Mouse (Mus musculus) T-helper 1 cell (primary cell): ENCODE measurements around the gene Fam219a.

Experiments
- in situ Hi-C: fragments of 300-600 bp; cut with MboI, MseI; formaldehyde crosslinking; loops from one replicate; pipeline ENCODE4 v1.15.1; 2025; ENCODE audit warnings: high pct_unique_total_duplicates

Fam219a gene

DNA sequence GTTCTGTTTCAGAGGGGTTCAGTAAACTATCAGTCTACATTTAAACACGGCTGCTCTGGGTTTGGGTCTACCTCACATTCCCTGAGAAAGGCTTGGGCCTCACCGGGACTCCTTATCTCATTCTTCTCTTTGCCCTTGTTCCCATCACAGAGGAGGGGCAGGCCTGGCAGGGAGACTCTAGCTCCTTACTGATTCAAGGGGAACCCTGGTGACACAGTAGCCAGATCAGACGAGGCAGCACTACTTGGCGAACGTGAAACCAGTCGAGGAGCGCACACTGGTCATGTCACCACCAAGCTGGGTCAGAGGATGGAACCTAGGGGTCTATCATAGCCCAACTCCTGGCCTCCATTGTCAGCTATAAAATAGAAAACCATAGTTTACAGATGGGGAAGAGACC lies 61.3 kb downstream of the Fam219a start:
- in situ Hi-C loops = no loop called here

DNA sequence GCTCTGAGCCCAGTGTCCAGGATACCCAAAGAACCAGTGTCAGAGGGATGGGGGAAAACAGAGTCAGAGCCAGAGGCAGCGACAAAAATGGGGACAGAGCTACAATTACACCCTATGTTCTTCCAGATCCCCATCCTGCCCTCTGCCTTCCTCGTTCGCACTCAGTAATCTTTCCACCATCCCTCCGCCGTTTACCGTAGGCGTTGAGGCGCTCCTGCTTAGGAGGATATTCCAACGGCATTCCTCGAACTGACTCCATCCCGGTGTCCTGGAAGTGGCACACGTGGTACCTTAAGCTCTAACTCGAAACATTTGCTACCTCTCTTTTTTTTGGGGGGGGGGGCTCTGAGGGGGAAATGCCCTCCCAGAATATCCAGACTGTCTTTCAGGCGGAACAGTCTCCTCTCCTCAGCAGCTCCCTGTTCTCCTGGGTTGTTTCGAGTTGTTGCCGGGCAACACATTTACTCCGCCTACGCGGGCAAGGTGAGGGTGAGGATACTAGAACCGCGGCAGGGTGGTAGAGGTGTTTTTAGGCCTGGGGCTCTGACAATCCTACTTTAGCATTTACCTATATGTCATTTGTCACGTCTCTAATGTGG lies 61.9 kb downstream of the Fam219a start:
- in situ Hi-C loops = no loop called here

DNA sequence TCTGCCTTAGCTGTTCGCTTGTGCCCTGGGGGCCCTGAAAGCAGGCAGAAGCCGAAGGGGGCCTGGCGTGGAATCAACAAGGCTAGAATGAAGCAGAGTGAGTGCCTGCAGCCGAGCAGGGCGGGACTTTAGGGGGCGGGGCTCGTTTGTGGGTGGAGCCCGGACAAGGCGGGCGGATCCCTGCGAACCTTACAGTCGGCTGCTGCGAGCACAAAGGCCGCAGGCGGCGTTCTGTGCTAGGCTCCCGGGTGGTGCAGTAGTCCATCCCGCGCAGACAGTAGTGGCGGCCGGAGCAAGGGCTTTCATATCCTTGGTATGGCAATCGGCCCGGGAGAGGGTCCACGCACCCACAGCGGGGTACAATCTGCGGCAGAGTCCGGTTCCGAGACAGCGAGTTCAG lies 62.4 kb downstream of the Fam219a start:
- in situ Hi-C loops = no loop called here

DNA sequence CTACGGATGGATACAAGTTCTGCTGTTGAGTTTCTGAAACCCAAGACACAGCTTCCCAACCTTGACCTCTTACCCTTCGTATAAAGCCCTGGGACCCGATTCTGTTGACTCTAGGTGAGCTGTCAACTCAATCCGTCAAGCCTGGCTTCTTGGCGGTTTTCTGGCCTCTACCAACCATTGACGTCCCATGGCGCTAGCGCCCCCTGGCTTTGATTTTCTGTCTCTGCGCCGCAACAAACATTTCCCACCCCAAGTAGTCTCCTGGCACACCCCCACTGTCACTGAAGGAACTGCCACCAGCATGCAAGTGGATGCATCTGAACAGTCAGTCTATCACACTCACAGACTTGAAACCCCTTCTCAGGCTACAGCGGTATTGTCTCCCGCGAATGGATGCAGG lies 63.2 kb downstream of the Fam219a start:
- in situ Hi-C loops = no loop called here

DNA sequence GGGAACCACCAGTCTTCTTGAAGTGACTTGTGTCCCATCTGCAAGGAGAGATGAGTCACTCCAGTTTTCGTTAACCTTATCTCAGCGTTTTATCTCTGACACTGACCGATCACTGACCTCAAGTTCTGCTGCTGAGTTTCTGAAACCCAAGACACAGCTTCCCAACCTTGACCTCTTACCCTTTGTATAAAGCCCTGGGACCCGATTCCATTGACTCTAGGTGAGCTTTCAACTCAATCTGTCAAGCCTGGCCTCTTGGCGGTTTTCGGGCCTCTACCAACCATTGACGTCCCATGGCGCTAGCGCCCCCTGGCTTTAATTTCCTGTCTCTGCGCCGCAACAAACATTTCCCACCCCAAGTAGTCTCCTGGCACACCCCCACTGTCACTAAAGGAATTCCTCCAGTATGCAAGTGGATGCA lies 64.2 kb downstream of the Fam219a start:
- in situ Hi-C loops = no loop called here

DNA sequence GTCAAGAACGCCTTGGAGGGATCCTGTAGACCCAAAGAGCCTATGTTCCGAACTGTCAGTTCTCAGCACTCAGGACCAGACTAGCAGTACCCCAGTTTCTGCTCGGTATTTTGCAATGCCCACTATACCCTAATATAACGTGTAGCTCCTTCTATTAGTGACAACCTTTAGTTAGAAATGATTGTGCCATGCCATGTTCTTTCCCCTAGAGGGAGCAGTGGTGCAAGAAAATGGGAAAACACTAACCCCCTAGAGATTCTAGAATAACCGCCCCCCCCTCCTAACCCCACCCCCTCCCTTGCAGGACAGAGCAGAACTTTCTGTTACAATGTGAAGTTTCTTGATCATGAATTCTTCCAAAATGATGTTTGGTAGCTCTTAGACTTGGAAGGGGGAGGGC lies 65.0 kb downstream of the Fam219a start:
- in situ Hi-C loops = no loop called here

DNA sequence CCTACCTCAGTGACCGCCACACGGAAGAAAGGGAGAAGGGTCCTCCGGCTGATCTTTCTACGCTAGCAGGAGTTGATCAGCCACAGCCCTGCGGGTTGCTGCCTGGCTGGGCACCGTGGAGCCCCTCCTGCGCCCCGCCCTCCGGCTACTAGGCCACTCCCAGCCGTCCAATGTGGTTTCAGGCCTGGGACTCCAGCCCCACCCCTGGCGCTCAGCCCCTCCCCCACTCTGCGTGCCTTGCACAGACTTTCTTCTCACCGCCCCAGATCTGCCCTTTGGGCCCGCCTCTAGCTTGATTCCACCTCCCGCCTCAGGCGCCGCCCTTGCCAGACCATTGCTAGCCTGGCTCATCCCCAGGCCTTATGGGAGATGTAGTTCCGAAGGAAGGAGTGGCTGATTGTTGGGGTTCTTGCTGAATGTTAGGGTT lies 66.3 kb downstream of the Fam219a start, which contains the start of gene AI464131:
TSS of gene AI464131 (minus strand) at position 91 of the 427 bp plus-strand sequence.
- in situ Hi-C loops = no loop called here

DNA sequence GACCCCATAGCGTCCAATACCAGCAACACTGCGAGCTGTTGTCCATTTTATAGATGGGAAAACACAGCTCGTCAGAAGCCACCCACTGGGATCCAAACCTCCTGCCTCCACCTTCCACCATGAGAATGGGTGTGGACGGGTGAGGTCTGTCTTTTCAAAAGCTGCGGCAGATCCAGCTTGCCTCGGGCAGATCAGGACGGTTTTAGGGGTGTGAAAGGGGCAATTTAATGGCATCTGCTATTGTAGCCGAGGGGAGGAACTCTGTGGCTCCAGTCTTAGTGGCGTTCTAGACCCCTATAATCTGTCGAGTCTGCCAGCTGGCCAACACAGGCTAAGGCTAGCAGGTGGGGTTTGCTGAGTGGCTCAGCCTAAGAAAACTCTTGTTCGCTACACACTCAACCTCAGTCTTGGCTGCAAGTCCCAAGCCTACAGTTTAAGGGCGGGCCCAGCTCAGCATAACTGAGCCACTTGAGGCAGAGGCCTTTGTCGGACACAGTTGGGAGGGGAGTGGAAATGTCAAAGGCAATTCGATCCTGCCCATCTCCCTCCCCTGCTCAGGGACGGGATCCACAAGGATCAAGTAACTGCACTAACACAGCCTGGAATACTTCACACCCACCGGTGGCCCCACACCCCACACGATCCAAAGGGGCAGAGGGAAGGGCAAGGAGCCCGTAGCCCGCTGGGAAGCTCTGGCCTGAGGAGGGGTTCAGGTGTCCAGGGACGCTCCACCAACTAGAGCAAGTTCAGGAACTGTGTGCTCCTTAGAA lies 67.0 kb downstream of the Fam219a start:
- in situ Hi-C loops = no loop called here

DNA sequence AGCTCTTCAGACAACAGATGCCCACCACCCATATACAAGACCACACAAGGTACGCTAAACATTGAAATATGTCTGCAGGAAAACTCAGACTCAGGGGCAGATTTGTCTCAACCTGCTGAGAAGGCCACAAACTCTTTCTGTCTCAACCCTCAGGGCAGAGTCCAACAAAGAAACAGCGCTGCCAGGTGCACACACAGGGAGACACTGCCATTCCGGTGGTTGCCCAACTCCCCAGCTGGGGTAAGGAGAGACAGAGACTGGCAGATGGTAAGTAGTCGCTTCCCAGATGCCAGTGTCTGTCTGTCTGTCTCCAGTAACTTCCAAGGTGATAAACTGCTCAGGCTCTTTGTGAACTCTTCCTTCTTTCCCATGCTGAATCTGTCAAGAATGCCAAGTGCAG lies 68.6 kb downstream of the Fam219a start:
- in situ Hi-C loops = no loop called here

DNA sequence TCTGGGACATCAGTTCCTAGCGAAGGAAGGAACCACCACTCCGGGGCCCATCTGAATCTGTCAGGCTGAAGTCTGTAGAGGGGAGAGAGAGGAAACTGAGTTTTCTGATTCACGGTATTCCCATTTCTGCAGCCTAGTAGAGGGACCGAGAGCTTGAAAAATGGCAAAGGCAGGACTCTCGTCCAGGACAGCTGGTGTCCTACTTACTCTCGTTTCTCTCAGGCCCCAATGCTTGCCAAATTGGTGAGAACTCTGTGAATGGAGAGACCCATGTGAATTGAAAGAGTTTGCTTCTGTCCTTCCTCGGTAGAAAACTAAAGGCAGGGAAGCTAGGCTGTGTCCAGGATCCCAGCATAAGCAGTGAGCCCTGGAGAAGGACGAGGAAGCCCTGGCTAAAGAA lies 69.7 kb downstream of the Fam219a start:
- in situ Hi-C loops = no loop called here

DNA sequence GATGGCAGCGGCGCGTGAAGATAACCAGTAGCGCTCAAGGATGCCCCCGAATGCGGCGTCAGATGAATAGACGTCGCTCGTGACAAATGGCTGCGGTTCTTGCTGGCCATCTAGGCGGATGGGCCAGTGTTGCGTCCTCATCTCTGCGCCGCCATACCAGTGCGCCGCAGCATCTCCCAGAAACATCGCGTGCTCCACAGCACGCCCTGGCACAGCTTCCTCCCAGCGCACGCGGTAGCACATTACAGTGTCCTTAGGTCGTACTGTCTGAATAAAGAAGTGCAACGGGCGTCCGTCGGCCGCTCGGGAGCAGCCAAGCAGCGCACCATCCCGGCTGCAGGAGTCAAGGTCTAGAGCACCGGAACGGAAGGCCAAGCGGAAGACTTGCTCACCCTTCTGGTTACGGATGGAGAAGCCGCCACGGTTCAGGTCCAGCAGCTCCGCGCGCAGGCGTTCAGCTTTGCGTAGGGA lies 70.4 kb downstream of the Fam219a start:
- in situ Hi-C loops = no loop called here

DNA sequence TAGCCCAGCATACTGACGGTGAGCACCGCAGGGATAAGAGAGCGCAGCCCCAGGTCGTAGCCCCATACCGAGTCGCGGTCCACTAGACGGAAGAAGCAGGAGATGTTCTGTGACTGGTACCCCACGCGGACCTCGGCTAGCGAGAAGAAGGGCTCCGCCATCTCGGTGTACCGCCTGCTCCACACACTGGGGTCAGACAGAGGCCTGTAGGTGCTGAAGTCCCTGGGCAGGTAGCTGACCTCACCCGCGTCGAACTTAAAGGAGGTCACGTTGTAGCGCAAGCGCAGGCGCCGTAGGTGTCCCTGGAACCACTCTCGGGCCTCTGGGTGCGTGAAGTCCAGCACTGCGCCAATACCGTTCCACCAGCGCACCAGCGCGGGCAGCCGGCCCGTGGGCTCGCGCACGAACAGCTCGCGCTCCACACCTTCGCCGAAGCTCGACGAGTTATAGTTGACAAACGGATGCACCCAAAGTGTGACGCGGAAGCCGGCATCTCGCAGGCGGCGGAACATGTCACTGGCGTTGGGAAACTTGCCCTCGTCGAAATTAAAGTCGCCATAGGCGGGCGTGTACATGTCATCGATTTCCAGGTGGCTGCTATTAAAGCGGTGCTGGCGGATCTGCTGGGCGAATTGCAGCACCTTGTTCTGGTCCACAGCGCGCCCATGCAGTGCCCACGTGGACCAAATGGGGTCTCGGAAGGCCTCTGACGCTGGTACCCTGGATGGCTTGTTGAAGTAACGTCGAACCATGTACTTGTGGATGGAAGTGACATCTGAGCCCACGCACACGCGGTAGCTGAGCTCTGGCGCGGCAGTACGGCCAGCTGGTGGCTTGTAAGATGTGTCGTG lies 71.1 kb downstream of the Fam219a start:
- in situ Hi-C loops = no loop called here

DNA sequence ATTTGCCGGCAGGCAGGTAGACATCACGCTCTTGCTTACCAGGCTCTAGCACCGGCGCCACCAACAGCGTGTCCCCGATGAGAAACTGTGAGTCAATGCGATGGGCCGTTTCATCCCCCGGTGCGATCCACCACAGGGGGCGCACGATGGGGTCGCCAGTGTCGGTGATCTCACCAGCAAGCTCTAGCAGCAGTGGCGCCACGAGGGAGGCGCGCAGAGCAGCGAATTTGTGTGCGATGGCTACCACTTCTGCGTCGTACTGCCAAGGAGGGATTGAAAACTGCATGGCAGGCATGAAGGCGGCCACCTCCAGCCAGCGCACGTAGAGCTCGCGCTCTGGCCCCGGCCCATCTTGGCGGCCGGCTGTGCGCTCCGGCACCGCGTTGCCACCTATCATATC lies 71.8 kb downstream of the Fam219a start:
- in situ Hi-C loops = no loop called here

DNA sequence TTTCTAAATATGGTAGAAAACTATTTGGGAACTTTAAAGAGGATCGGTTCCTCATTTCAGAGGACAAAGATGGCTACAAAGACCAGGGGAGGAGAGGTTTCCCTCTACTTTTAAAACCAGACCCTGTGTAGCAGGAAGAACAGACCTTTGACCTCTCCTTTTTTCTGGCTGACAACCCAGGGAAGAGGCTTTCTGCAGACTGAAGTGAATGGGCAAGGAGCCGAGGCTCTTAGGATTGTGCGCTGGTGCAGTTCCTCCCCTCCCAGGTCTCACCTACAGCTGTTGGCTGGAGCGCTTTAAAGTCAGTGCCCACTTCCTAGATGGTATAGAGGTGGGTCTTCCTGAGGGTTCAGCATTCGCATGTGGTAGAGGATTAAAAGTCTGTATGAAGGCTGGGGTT lies 72.3 kb downstream of the Fam219a start:
- in situ Hi-C loops = no loop called here

DNA sequence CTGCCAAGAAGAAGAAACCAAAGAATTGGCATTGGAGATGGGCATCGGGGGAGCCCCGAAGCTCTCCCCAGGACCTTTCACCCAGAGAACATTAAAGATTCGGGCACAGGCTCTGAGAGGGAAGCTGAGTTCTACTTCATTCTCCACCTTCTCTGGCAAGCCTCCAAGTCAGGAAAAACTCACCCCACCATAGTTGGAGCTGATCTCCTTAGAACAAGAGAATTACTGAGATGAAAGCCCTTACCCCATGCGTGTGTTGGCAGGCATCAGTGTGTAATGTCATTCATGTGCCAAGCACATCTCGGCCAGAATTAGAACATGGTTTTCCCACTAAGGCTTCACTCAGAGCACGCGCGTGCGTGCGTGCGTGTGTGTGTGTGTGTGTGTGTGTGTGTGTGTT lies 73.5 kb downstream of the Fam219a start:
- in situ Hi-C loops = no loop called here

DNA sequence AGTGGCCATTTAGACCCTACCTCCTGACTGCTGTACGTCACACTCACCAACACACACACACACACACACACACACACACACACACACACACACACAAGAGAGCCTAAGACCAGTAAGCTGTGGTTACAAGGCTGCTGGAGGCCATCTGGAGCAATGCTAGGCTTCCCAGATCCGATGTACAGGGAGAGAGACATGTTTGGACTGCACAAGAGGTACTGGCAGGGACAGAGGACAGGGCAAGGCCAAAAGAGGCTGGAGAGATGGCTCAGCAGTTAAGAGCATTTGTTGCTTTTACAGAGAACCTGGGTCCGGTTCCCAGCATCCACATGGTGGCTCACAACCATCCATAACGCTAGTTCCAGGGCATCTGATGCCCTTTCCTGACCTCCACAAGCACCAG lies 74.3 kb downstream of the Fam219a start:
- in situ Hi-C loops = no loop called here

DNA sequence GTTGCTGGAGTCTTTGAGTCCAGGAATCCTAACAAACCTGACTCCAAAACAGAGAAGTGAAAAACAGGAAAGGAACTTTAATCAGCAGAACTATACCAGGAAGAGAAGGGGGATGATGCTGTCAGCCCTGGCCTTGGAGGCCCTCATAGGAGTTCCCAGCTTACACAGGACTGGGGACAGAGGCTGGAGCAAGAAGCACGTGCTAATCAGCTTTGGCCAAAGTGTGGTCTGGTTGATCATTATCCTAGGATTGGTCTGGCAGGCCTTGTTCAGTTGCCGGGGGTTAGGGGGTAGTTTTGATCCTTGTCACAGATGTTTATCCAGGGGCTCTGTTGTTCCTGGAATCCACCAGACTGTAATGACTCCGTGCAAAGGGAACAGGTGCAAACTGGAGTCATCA lies 75.0 kb downstream of the Fam219a start:
- in situ Hi-C loops = no loop called here

DNA sequence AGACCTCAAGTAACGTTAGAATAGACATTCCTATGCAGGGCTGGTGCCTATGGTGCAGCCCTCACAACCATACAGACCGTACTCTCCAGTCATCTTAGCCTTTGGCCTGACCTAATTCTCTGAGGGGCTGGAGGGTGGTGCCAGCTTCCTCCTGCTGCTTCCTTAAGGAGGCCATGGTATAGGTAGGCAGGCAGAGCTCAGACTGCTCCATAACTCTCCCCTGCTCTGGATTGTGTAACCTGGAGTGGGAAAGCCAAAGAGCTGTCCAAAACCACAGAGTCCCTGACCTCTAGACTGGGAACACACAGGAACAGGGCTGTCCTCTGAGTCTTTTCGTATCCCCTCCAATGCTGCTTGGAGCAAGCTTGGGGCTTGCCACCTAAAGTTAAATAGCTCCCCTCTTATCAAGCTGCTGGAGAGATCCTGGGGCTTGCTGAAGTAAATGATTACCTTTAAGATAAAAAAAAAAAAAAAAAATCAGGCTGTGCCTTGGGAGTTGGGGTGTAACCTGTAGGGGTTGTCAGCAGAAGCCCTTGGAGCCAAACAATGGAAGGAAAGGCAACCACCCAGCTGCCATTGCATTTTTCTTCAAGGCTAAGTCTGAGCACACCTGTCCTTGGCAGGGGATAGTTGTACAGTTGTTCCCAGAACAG lies 75.7 kb downstream of the Fam219a start:
- in situ Hi-C loops = no loop called here

DNA sequence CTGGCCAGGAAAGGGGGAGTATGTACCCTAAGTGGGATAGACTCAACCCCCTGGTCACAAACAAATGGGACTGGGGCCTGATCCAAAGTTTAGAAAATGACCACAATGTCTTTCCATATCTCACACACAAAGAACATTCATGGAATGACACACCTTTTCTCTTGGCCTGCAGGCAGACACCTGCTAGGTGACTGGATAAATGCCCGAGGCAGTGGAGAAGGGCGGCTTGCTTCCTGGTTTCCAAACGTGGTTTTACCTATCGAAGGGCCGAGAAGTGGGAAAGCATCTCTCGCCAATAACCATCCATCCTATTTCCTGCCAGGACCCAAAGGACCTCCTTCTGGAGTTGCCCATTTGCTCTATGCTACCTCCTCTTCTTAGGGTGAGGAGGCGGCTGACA lies 76.4 kb downstream of the Fam219a start:
- in situ Hi-C loops = no loop called here

DNA sequence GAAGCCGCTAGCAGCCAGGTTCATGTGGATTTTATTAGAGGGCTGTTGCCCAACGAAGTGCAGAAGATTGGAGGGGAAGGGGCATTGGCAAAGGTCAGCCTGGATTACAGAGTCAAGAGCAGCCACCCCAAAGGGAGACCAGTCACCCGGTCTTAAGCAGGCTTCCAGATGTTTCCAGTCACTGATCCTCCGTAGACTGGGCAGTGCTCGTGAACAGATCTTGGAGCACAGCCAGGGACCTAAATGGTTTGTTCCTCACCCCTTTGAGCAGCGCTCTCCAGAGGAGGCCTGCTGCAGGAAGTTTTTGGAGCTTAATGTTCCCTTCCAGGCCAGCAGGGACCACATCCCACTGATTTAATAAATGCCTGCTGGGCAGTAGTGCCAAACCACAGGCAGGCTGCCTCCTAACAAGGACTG lies 87.7 kb downstream of the Fam219a start:
- in situ Hi-C loops = no loop called here

DNA sequence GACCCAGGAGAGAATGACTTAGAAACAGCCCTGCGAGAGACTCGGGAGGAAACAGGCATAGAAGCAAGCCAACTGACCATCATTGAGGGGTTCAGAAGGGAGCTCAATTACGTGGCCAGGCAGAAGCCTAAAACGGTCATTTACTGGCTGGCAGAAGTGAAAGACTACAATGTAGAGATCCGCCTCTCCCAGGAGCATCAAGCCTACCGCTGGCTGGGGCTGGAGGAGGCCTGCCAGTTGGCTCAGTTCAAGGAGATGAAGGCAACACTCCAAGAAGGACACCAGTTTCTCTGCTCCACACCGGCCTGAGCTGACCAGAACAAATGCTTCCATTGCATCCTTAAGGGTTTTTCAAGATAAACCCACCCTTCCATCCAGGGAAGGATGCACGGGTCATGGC lies 89.1 kb downstream of the Fam219a start:
- in situ Hi-C loops = no loop called here

DNA sequence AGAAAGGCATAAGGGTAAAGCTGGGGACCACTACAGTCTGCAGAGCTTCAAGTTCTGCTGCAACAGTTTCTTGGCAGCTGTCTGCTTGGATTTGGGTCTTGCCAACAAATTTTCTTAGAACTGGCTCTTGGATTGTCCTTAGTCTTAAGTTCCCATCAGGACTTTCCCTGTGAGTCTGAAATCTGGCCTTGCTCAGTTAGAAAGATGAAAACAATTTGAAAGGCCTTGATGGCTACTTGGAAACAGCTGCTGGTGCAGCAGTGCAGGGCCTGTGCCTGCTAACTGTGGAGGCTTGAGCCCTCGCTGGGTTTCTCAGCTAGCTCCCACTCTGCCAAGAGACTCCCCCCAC lies 89.9 kb downstream of the Fam219a start:
- in situ Hi-C loops = no loop called here
